Mouse (Mus musculus) megakaryocyte, embryonic 14.5 days (primary cell): ENCODE measurements at regions not wholly inside any gene's neighbourhood (a gene's known extent, or its start where the extent isn't known, plus 50 kb on each side); places are given as distances from the start of the nearest gene placed in this dataset.

ENCODE experiments used
- FLI1 ChIP-seq: IDR thresholded peaks from 2 replicates; pipeline ENCODE4 v1.6.1; 2012; ENCODE audit warnings: low read length, inconsistent platforms, mixed read lengths
- GATA1 ChIP-seq: IDR thresholded peaks from 3 replicates; pipeline ENCODE4 v1.6.1; 2012; ENCODE audit warnings: mixed read lengths, low read length, inconsistent platforms, borderline replicate concordance

DNA sequence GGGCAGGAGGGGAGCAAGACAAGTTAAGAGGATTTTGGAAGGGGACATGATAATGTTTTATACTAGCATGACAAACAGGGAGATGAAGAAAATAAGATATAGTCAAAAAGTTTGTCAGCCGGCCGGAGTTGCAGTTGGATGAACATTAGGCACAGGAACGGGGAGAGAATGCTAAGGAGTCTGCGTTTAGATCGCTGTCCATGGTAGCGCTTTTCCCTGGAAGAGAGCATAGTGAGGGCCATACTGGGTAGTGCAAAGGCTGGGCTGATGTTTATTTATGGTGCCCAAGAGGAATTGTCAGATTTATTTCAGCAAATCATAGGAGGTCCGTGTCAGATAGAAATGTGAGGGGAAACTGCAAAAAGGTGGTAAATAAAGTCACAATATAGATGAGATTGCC is 337.0 kb downstream of the Brinp2 start:
- TF ChIP-seq FLI1 (no peak), GATA1 (no peak)
